Mouse (Mus musculus): ENCODE measurements around the gene Klf6. TPM values are rescaled to one million over a fixed set of nuclear protein-coding genes. Genes with fewer than 3 reads are reported as not detected.
A peak's percentile ranks its signal among the peaks of the same experiment; 100 is the strongest.

Gene Klf6
- polyA plus RNA-seq, 1 experiment = 21.2 TPM

DNA sequence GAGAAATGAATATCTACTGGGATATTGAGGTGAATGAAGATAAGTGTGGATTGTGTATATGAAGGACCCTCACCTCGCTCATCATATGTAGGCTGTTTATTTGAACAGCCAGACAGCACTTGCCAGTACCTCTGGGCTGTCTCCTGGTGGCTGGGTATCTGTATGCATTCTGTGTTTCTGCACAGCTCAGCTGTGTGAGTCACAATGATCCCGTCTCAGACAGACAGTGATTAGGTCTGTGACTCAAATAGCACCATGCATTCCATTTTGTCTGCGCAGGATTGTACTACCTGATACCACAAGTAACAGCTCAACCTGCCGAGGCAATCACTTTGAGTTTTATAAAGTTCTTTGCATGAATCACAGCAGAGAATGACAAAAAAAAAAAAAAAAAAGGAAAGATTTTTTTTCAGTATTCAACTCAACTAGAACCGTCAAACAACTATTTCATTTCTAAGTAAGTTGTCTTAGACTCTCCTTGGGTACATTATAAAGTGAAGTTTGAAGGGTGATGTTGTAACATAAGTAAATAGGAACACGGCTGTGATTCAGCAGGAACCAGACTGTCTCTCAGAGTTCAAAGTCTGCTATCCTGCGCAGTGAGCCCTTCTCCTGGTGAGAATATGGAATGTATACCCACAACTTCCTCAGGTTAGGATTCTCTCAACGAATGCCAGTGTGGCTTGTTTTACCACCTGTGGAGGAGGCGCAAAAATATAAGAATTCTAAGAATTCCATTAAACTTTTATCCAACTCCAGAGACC lies 31.6 kb downstream of the Klf6 start:
- Histone ChIP-seq H3K36me3 (ENCODE audit: control insufficient read depth, insufficient read depth) (no peaks in the 10 kb centered on the region), H3ac (ENCODE audit: control insufficient read depth, insufficient read length) (no peak overlapping the region), H3K27me3 (ENCODE audit: control insufficient read depth, insufficient read depth, insufficient read length) (no peaks in the 10 kb centered on the region), H3K79me2 (ENCODE audit: control insufficient read depth, insufficient read depth) (no peaks in the 10 kb centered on the region), H3K4me3 (no peak overlapping the region), H3K4me2 (ENCODE audit: low read depth) (peak overlapping the region; percentile 28)
- TF ChIP-seq SRF (IDR thresholded peaks at IDR 0.05; ENCODE audit: control insufficient read depth, insufficient read length, low read depth) = no peak
- TF ChIP-seq REST (IDR thresholded peaks at IDR 0.05; ENCODE audit: insufficient read depth, insufficient read length) = no peak
- TF ChIP-seq MYOD1 (IDR thresholded peaks at IDR 0.05; ENCODE audit: control insufficient read depth in 1 of 3, insufficient read length in 2 of 3, low read depth in 2 of 3) = no peak
- TF ChIP-seq TCF12 (IDR thresholded peaks at IDR 0.05; ENCODE audit: insufficient read depth, poor library complexity, severe bottlenecking) = no peak
- TF ChIP-seq POLR2A (IDR thresholded peaks at IDR 0.05; ENCODE audit: insufficient read length, low read depth) = no peak
- no peak for TF ChIP-seq POLR2AphosphoS2 (IDR thresholded peaks at IDR 0.05; ENCODE audit: insufficient read length, low read depth)
- TF ChIP-seq MAX (IDR thresholded peaks at IDR 0.05; ENCODE audit: low read depth) = no peak

DNA sequence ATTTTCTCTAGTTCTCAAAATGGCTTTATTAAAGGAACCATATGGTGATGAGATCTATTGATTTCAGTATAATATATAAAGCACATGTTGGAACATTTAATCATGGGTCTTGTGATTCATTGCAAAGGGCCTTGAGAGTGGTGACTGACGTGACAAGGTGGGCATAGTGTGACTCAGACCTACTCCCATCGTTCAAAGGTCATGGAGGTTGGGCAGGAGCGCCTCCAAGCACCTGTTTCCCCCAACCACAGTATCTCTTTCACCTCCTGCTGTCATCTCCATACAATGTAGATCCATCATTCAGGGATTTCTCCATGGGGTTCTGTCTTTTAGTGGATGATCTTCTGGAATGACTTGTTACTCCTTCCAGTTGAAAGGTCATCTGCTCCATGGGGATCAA lies 33.6 kb downstream of the Klf6 start:
- TF ChIP-seq TCF3 (IDR thresholded peaks at IDR 0.05; ENCODE audit: insufficient read length, low read depth) (no peak), CEBPB (IDR thresholded peaks at IDR 0.05; ENCODE audit: insufficient read depth, poor library complexity, severe bottlenecking) (no peak), SRF (IDR thresholded peaks at IDR 0.05; ENCODE audit: control insufficient read depth, insufficient read length, low read depth) (no peak), MYOG (IDR thresholded peaks at IDR 0.05; ENCODE audit: control insufficient read depth in 1 of 3, insufficient read depth in 1 of 3, insufficient read length in 2 of 3, low read depth in 2 of 3) (peak in 1 of 3 experiments; percentile 33), TCF12 (IDR thresholded peaks at IDR 0.05; ENCODE audit: insufficient read depth, poor library complexity, severe bottlenecking) (no peak), MYOD1 (IDR thresholded peaks at IDR 0.05; ENCODE audit: control insufficient read depth in 1 of 3, insufficient read length in 2 of 3, low read depth in 2 of 3) (peak in 2 of 3 experiments; percentile 56 to 88)
- H3K27me3 ChIP-seq (ENCODE audit: control insufficient read depth, insufficient read depth, insufficient read length) = no peaks in the 10 kb centered on the region
- H3K36me3 ChIP-seq (ENCODE audit: control insufficient read depth, insufficient read depth) = no peaks in the 10 kb centered on the region
- H3ac ChIP-seq (ENCODE audit: control insufficient read depth, insufficient read length) = no peak overlapping the region
- no peak overlapping the region for H3K4me3 ChIP-seq
- H3K4me2 ChIP-seq (ENCODE audit: low read depth) = no peak overlapping the region
- no peaks in the 10 kb centered on the region for H3K79me2 ChIP-seq (ENCODE audit: control insufficient read depth, insufficient read depth)

DNA sequence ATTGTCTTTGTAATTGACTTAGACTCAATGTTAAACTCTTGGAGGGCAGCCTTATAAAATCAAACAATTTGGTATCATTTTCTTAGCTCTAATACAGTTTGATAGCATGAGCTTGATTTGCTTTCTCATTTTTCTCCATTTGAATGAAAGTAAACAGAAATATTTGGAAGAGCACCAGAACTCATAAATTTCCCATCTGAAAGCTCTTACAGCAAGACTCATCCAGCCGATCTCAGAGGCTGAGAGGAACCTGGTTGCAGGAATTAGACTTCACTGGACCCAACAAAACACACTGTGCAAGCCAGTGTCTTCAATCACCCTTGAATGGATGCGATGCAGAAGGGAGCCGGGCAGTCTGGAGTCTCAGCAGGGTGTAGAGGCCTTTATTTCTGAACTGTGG lies 34.6 kb downstream of the Klf6 start:
- Histone ChIP-seq H3K36me3 (ENCODE audit: control insufficient read depth, insufficient read depth) (no peaks in the 10 kb centered on the region), H3ac (ENCODE audit: control insufficient read depth, insufficient read length) (no peak overlapping the region), H3K4me2 (ENCODE audit: low read depth) (no peak overlapping the region), H3K27me3 (ENCODE audit: control insufficient read depth, insufficient read depth, insufficient read length) (no peaks in the 10 kb centered on the region), H3K79me2 (ENCODE audit: control insufficient read depth, insufficient read depth) (no peaks in the 10 kb centered on the region), H3K4me3 (no peak overlapping the region)
- no peak for TF ChIP-seq USF1 (IDR thresholded peaks at IDR 0.05; ENCODE audit: low read depth)
- no peak for TF ChIP-seq CEBPB (IDR thresholded peaks at IDR 0.05; ENCODE audit: insufficient read depth, poor library complexity, severe bottlenecking)
- no peak for TF ChIP-seq REST (IDR thresholded peaks at IDR 0.05; ENCODE audit: insufficient read depth, insufficient read length)
- no peak for TF ChIP-seq MYOG (IDR thresholded peaks at IDR 0.05; ENCODE audit: control insufficient read depth in 1 of 3, insufficient read depth in 1 of 3, insufficient read length in 2 of 3, low read depth in 2 of 3)
- TF ChIP-seq TCF3 (IDR thresholded peaks at IDR 0.05; ENCODE audit: insufficient read length, low read depth) = no peak
- TF ChIP-seq SRF (IDR thresholded peaks at IDR 0.05; ENCODE audit: control insufficient read depth, insufficient read length, low read depth) = no peak
- TF ChIP-seq E2F4 (IDR thresholded peaks at IDR 0.05; ENCODE audit: insufficient read depth) = no peak
- no peak for TF ChIP-seq MYOD1 (IDR thresholded peaks at IDR 0.05; ENCODE audit: control insufficient read depth in 1 of 3, insufficient read length in 2 of 3, low read depth in 2 of 3)
- no peak for TF ChIP-seq TCF12 (IDR thresholded peaks at IDR 0.05; ENCODE audit: insufficient read depth, poor library complexity, severe bottlenecking)
- no peak for TF ChIP-seq POLR2AphosphoS2 (IDR thresholded peaks at IDR 0.05; ENCODE audit: insufficient read length, low read depth)
- TF ChIP-seq POLR2A (IDR thresholded peaks at IDR 0.05; ENCODE audit: insufficient read length, low read depth) = no peak
- TF ChIP-seq MAX (IDR thresholded peaks at IDR 0.05; ENCODE audit: low read depth) = no peak

DNA sequence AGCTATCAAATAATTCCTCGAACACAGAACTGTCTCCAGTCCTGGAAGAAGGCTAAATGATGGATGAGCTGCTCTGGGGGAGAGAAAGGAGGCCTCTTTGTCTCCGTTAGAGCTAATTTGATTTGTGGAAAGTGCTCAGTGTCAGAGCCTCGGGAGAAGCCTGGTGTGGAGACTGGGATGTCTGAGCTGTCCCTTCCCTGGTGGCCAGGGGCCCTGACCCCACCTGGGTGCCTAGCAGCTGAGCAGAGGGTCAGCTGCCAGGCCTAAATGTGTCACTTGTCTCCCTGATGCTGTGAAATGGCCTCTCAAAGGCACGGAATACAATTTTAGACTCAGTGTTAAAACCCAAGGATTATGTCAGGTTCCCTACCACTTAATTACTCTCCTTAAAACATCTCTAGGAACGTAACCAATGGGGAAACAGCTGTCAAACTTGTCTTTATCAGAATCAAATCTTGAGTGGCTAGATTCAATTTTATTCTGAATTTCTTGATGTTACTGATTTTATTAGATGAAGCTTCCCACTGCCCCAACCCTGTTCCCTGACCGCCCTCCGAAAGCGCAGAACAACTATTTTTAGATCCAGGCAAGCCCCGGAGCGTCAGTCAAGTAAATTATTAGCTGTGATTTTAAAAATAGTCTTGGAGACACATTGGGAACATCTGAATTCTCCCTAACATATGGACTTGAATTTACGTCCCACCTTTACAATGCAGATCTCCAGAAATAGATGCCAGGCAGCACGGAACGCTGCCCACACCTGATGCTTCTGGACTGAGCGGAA lies 36.1 kb downstream of the Klf6 start:
- no peaks in the 10 kb centered on the region for H3K36me3 ChIP-seq (ENCODE audit: control insufficient read depth, insufficient read depth)
- H3ac ChIP-seq (ENCODE audit: control insufficient read depth, insufficient read length) = no peak overlapping the region
- H3K4me3 ChIP-seq = no peak overlapping the region
- TF ChIP-seq E2F4 (IDR thresholded peaks at IDR 0.05; ENCODE audit: insufficient read depth) (no peak), MYOD1 (IDR thresholded peaks at IDR 0.05; ENCODE audit: control insufficient read depth in 1 of 3, insufficient read length in 2 of 3, low read depth in 2 of 3) (peak in 1 of 3 experiments; percentile 46), MYOG (IDR thresholded peaks at IDR 0.05; ENCODE audit: control insufficient read depth in 1 of 3, insufficient read depth in 1 of 3, insufficient read length in 2 of 3, low read depth in 2 of 3) (no peak)
- no peak overlapping the region for H3K4me2 ChIP-seq (ENCODE audit: low read depth)
- H3K27me3 ChIP-seq (ENCODE audit: control insufficient read depth, insufficient read depth, insufficient read length) = no peaks in the 10 kb centered on the region
- no peaks in the 10 kb centered on the region for H3K79me2 ChIP-seq (ENCODE audit: control insufficient read depth, insufficient read depth)

DNA sequence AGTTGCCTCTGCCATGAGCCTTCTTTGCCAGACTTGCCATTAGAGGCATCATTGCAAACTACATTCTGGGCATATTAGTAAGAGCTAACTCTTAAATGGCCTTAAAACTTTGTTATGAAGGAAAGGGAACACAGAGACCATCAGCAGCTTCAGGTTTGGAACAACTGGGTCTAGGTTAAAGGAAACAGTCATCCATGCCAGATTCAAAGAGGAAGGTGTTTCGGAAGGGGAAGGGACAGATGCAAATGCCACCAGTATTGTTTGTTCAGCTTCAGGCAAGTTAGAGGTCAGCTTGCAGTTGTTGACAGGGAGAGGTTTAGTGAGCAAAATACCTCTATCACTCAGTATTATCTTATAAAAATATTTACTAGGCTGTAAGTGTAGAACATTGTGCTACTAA lies 37.7 kb downstream of the Klf6 start:
- Histone ChIP-seq H3ac (ENCODE audit: control insufficient read depth, insufficient read length) (no peak overlapping the region), H3K27me3 (ENCODE audit: control insufficient read depth, insufficient read depth, insufficient read length) (no peaks in the 10 kb centered on the region), H3K36me3 (ENCODE audit: control insufficient read depth, insufficient read depth) (no peaks in the 10 kb centered on the region), H3K79me2 (ENCODE audit: control insufficient read depth, insufficient read depth) (no peaks in the 10 kb centered on the region), H3K4me3 (no peak overlapping the region), H3K4me2 (ENCODE audit: low read depth) (no peak overlapping the region)
- TF ChIP-seq MYOD1 (IDR thresholded peaks at IDR 0.05; ENCODE audit: control insufficient read depth in 1 of 3, insufficient read length in 2 of 3, low read depth in 2 of 3) = no peak
- TF ChIP-seq REST (IDR thresholded peaks at IDR 0.05; ENCODE audit: insufficient read depth, insufficient read length) = no peak
- TF ChIP-seq USF1 (IDR thresholded peaks at IDR 0.05; ENCODE audit: low read depth) = no peak
- no peak for TF ChIP-seq CEBPB (IDR thresholded peaks at IDR 0.05; ENCODE audit: insufficient read depth, poor library complexity, severe bottlenecking)
- no peak for TF ChIP-seq POLR2A (IDR thresholded peaks at IDR 0.05; ENCODE audit: insufficient read length, low read depth)
- no peak for TF ChIP-seq POLR2AphosphoS2 (IDR thresholded peaks at IDR 0.05; ENCODE audit: insufficient read length, low read depth)
